Mouse (Mus musculus): ENCODE measurements around the gene Gm20696. TPM values are rescaled to one million over a fixed set of nuclear protein-coding genes. Genes with fewer than 3 reads are reported as not detected.
A peak's percentile ranks its signal among the peaks of the same experiment; 100 is the strongest.

Gm20696 gene
- polyA plus RNA-seq, 1 experiment, result 3.0 TPM

DNA sequence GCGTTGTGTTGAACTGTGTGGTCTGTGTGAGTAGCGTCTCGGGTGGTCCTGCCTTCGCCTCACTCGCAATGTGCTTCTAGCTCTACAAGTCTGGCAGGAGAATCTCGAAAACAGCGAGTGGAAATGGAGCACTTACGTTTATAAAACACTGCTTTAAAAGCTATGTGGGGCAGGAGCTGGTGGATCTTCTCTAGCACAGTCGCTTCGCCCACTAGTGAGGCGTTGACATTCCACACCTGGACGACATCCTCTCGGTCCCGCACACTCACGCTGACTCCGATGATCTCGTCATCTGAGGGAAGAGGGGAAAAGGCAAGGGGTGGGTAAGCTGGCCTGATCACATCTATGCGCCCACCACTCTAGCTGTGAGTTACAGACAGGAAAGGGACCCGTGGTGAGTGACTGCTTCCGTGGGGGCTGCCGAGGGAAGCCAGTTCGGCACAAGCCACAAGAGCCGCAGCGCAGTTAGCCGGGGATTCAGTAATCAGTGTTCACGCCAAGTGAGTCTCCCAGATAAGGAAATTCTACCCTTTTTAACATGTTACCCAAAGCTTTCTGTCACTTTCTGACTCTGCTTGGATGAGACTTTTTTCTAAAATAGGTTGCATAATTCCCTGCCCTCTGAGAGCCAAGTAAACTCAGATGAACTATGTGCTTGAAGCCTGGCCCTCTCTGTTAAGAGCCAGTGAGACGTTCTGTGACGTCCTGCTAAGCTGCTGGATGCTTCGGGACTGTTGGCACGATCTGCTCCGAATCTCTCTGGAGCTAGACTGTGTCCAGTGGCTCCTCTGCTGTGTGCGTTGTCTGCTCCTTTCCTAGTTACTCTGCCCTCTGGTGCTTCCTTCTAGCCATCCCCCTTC, 34.2 kb downstream of the Gm20696 start:
- Histone ChIP-seq H3K4me1 (ENCODE audit: control insufficient read depth, insufficient read depth, low read length) (0 out of 2 replicates have a peak, but pooled peaks cover 1% of the 10 kb centered on the region), H3K27ac (ENCODE audit: insufficient read depth, low read length) (no peak overlapping the region), H3K4me3 (ENCODE audit: insufficient read depth, low read length) (no peak overlapping the region)
- TF ChIP-seq POLR2A (IDR thresholded peaks at IDR 0.05; ENCODE audit: extremely low read depth, insufficient read depth, low read length), result no peak
- no peak for TF ChIP-seq CTCF (IDR thresholded peaks at IDR 0.05; ENCODE audit: extremely low read depth, insufficient read depth, low read length)

DNA sequence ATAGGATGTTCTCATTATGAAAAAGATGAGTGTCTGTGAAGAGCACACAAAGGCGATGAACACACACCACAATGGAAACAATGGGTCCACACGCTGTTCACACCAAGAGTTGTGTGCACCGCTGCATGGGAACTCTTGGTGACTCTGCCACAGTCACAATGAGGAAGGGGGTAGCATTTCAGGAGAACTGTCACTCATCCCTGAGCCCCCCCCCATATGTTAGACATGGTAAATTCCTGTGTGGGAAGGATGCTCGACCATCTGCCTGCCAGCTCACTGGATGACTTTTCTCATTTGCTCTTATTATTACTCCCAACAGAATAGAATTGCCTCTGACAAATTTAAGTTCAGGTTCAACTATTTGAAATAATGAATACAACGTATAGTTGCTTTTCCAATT, 35.0 kb downstream of the Gm20696 start:
- Histone ChIP-seq H3K4me1 (ENCODE audit: control insufficient read depth, insufficient read depth, low read length) (0 out of 2 replicates have a peak, but pooled peaks cover 1% of the 10 kb centered on the region), H3K27ac (ENCODE audit: insufficient read depth, low read length) (no peak overlapping the region), H3K4me3 (ENCODE audit: insufficient read depth, low read length) (no peak overlapping the region)
- no peak for TF ChIP-seq POLR2A (IDR thresholded peaks at IDR 0.05; ENCODE audit: extremely low read depth, insufficient read depth, low read length)
- TF ChIP-seq CTCF (IDR thresholded peaks at IDR 0.05; ENCODE audit: extremely low read depth, insufficient read depth, low read length), result no peak

DNA sequence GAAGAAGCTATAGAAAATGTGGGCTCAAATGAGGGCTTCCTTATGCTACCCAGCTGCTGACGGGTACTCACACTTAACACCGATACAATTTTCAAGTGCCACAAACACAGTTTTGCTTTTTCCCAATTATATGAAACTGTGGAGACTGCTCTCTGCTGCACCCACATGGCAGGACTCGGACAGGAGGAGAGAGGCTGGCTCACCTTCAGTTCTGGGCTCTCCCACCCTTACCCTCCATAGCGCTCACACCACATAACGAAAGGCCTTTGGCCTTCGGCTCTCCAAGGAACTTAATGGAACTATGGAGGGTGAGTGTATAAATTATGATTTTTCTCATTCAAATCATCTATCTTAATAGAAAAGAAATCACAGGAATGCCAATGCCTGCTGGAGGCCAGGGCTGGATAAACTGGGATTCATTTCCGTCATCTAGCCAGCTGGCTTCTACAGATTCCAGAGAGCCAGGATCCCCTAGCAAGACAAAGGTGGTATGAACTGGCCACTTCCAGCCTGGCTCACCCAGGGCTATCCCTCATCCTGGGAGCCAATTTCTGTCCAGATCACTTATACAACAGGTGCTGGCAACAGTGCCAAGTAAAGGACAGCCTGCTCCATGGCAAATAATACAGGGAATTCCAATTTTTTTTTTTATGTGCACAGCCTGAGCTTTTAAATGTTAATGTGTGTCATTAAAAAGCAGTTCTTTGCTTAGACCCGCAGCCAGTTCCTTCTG, 36.7 kb downstream of the Gm20696 start:
- Histone ChIP-seq H3K4me3 (ENCODE audit: insufficient read depth, low read length) (no peak overlapping the region), H3K4me1 (ENCODE audit: control insufficient read depth, insufficient read depth, low read length) (0 out of 2 replicates have a peak, but pooled peaks cover 1% of the 10 kb centered on the region), H3K27ac (ENCODE audit: insufficient read depth, low read length) (no peak overlapping the region)
- TF ChIP-seq CTCF (IDR thresholded peaks at IDR 0.05; ENCODE audit: extremely low read depth, insufficient read depth, low read length) (peak; percentile 10; the same call in 1 of the 2 replicates), POLR2A (IDR thresholded peaks at IDR 0.05; ENCODE audit: extremely low read depth, insufficient read depth, low read length) (no peak)

DNA sequence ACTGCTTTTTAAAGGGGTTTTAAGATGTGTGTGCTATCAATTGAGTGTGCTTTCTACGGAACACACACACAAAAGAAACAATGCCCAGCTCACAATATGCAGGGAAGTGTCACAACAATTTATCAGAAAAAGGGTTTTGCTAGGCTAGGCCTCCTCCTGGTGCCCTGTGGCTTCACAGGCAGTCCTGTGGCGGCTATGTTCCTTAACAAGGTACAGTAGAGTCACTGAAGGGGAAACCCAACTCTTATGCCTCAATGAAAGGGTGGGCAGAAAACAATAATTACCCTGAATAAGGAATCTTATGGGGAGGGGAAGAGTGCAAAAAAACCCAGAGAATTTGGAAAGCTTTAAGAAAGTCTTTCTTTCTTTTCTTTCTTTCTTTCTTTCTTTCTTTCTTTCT, 40.2 kb downstream of the Gm20696 start:
- TF ChIP-seq CTCF (IDR thresholded peaks at IDR 0.05; ENCODE audit: extremely low read depth, insufficient read depth, low read length), result no peak
- no peak for TF ChIP-seq POLR2A (IDR thresholded peaks at IDR 0.05; ENCODE audit: extremely low read depth, insufficient read depth, low read length)
- no peak overlapping the region for H3K27ac ChIP-seq (ENCODE audit: insufficient read depth, low read length)
- no peaks in the 10 kb centered on the region for H3K4me1 ChIP-seq (ENCODE audit: control insufficient read depth, insufficient read depth, low read length)
- no peak overlapping the region for H3K4me3 ChIP-seq (ENCODE audit: insufficient read depth, low read length)

DNA sequence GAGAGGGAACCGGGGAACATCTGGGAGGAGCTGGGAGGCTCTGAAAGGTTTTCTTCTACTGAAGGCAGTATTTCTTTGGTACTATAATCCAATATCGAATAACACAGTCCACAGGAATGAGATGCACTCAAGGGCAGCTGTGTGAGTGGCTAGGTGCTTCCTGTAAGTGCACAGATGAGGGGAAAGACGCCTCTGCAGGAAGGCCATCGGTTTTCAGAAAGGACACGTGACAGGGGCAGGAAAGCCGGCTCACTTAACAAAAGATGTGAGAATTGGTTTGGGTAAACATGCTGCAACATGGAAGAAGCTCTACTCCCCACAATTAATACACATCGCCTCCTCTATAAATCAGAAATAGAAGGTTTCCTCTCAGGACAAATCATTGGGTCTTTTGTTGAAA, 40.8 kb downstream of the Gm20696 start:
- H3K4me3 ChIP-seq (ENCODE audit: insufficient read depth, low read length), result no peak overlapping the region
- no peak for TF ChIP-seq POLR2A (IDR thresholded peaks at IDR 0.05; ENCODE audit: extremely low read depth, insufficient read depth, low read length)
- H3K4me1 ChIP-seq (ENCODE audit: control insufficient read depth, insufficient read depth, low read length), result no peaks in the 10 kb centered on the region
- no peak overlapping the region for H3K27ac ChIP-seq (ENCODE audit: insufficient read depth, low read length)

DNA sequence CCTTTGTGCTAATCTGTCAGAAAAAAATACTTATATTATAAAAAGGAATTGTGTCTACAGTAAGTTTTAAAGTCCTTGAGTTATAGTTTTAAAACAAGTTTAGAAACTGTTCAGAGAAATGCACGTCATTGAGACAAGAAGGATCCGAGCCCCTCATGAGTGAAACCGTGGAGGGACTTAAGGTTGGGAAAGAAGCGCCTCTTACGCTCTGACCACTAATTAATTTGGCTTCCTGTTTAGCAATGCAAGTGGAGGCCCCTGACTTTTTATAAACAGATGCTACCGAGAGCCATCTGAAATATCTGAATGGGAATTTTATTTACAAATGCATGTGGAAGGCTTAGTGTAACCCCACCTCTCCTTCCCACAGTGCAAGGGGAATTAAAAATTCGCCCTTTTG, 41.3 kb downstream of the Gm20696 start:
- Histone ChIP-seq H3K4me3 (ENCODE audit: insufficient read depth, low read length) (no peak overlapping the region), H3K27ac (ENCODE audit: insufficient read depth, low read length) (no peak overlapping the region), H3K4me1 (ENCODE audit: control insufficient read depth, insufficient read depth, low read length) (no peaks in the 10 kb centered on the region)
- no peak for TF ChIP-seq CTCF (IDR thresholded peaks at IDR 0.05; ENCODE audit: extremely low read depth, insufficient read depth, low read length)
- TF ChIP-seq POLR2A (IDR thresholded peaks at IDR 0.05; ENCODE audit: extremely low read depth, insufficient read depth, low read length), result no peak

DNA sequence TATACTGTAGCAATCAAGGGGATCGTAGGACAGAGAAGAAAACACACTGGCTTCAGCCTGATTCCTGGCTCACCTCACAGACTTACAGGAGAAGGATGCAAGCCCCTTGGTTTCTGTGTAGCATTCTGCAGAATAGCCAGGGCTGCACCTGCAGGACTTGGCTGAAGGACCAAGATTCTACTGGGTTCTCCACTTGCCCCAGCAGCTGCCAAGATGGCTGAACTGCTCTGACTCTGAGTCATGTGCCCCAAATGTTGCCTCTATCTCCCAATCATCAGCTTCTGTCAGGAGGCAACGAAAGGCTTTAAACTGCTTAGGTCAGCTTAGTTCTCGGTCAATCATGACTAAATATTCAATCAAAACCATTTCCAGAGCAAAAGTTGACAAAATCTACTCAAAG, 42.1 kb downstream of the Gm20696 start:
- Histone ChIP-seq H3K27ac (ENCODE audit: insufficient read depth, low read length) (no peak overlapping the region), H3K4me1 (ENCODE audit: control insufficient read depth, insufficient read depth, low read length) (no peaks in the 10 kb centered on the region), H3K4me3 (ENCODE audit: insufficient read depth, low read length) (no peak overlapping the region)
- no peak for TF ChIP-seq CTCF (IDR thresholded peaks at IDR 0.05; ENCODE audit: extremely low read depth, insufficient read depth, low read length)
- no peak for TF ChIP-seq POLR2A (IDR thresholded peaks at IDR 0.05; ENCODE audit: extremely low read depth, insufficient read depth, low read length)

DNA sequence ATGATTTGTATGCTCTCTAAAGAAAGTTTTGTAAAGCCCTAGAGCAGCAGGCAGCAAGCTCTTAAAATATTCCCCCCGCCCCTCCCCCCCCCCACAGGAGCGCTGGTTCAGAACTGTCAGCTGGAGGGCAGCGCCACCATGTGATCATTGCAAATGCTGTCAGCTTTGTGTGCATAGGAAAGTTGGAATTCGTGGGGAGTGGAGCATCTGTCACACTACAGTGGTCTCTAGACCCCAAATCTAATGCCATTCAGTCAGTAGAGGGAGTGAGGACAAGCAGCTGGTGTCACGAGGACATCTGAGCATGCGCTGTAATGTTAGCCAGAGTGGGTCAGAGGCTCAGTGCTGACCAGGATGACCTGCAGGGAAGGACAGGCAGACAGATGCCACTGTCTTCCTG, 43.0 kb downstream of the Gm20696 start:
- Histone ChIP-seq H3K4me1 (ENCODE audit: control insufficient read depth, insufficient read depth, low read length) (no peaks in the 10 kb centered on the region), H3K27ac (ENCODE audit: insufficient read depth, low read length) (no peak overlapping the region), H3K4me3 (ENCODE audit: insufficient read depth, low read length) (no peak overlapping the region)
- TF ChIP-seq CTCF (IDR thresholded peaks at IDR 0.05; ENCODE audit: extremely low read depth, insufficient read depth, low read length) (peak; percentile 67), POLR2A (IDR thresholded peaks at IDR 0.05; ENCODE audit: extremely low read depth, insufficient read depth, low read length) (no peak)

DNA sequence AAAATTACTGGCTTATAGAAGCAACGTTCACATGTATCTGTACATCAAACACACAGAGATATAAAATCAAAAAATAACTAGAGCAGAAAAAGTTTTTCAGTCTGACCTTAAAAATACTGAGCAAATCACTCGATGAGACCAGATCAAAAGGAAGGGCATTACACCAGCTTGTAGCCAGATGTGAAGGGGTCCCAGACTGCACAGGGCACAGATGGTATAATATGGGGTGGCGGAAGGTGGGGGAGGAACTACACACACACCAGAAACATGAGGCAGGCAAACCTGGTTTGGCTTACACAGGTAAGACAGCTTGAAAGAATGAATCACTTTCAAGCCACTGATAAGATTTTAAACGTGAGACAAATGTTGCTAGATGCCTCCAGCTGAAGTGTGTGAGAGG, 45.4 kb downstream of the Gm20696 start:
- H3K27ac ChIP-seq (ENCODE audit: insufficient read depth, low read length), result no peak overlapping the region
- TF ChIP-seq CTCF (IDR thresholded peaks at IDR 0.05; ENCODE audit: extremely low read depth, insufficient read depth, low read length) (no peak), POLR2A (IDR thresholded peaks at IDR 0.05; ENCODE audit: extremely low read depth, insufficient read depth, low read length) (no peak)
- H3K4me1 ChIP-seq (ENCODE audit: control insufficient read depth, insufficient read depth, low read length), result peaks cover 4% of the 10 kb centered on the region; the same call in 1 of the 2 replicates
- no peak overlapping the region for H3K4me3 ChIP-seq (ENCODE audit: insufficient read depth, low read length)
